In genomic region chr17:10026770-10027169, GRCm38 (mm10) we compare ENCODE assay signal across 25 mouse cellular contexts.
"Had no signal": no experiment of that assay in that cellular context is flagged by ENCODE, and none has a peak within 500 bp of the region (broad histone marks: within the 10 kb centered on the region; RNA-seq: fewer than 3 reads in every experiment).

No protein-coding gene starts in this region.

- H3K4me2 ChIP-seq: embryonic facial prominence, embryonic 12.5 days; embryonic facial prominence, embryonic 13.5 days; embryonic facial prominence, embryonic 15.5 days; forebrain, embryonic 12.5 days; forebrain, embryonic 13.5 days; forebrain, embryonic 15.5 days had no signal

- DNase-seq: cerebellum, adult 2 months; cerebellum, adult 8-10 months; cerebellum, adult 9-10 months; cerebellum, adult 9-11 months; cerebellum, postnatal 14 days; cerebellum, postnatal 25 days; cerebellum, postnatal 36 days; embryo, embryonic 11 days; forebrain, postnatal 0 days; gastrocnemius, adult 2 months; gastrocnemius, postnatal 10 days; gastrocnemius, postnatal 14 days; gastrocnemius, postnatal 25 days; gastrocnemius, postnatal 36 days; heart, adult 18-20 months; heart, adult 2 months had no signal

- H3K4me3 ChIP-seq: embryonic facial prominence, embryonic 10.5 days; embryonic facial prominence, embryonic 12.5 days; embryonic facial prominence, embryonic 13.5 days; embryonic facial prominence, embryonic 15.5 days; erythroblast, embryonic 14.5 days; forebrain, embryonic 10.5 days; forebrain, embryonic 12.5 days; forebrain, embryonic 13.5 days; forebrain, embryonic 15.5 days; gastrocnemius, adult 2 months; heart, adult 2 months had no signal

- H3K27me3 ChIP-seq: embryonic facial prominence, embryonic 12.5 days; embryonic facial prominence, embryonic 13.5 days; embryonic facial prominence, embryonic 15.5 days; forebrain, embryonic 12.5 days; forebrain, embryonic 13.5 days; forebrain, embryonic 15.5 days had no signal

- H3K36me3 ChIP-seq: embryonic facial prominence, embryonic 10.5 days; embryonic facial prominence, embryonic 12.5 days; embryonic facial prominence, embryonic 13.5 days; embryonic facial prominence, embryonic 15.5 days; forebrain, embryonic 10.5 days; forebrain, embryonic 12.5 days; forebrain, embryonic 15.5 days had no signal
